Mouse (Mus musculus) neural tube, embryonic 14.5 days (tissue): ENCODE measurements at regions not wholly inside any gene's neighbourhood (a gene's known extent, or its start where the extent isn't known, plus 50 kb on each side); places are given as distances from the start of the nearest gene placed in this dataset.

Experiments
- ATAC-seq: fragments of 200-750 bp; cut with Nextera tagmentation; 2 replicates; pipeline ENCODE4 v1.8.0; 2017; ENCODE audit warnings: low read depth, mild to moderate bottlenecking, moderate TSS enrichment, moderate library complexity
- H3K27ac ChIP-seq: fragments of 300-500 bp; sonication (generic); 2 replicates; pipeline ENCODE4 v1.5.1; 2014; ENCODE audit warnings: low read depth, mild to moderate bottlenecking, control low read depth, low read length, moderate library complexity, mixed read lengths
- H3K27me3 ChIP-seq: fragments of 300-500 bp; sonication (generic); 2 replicates; pipeline ENCODE4 v1.6.1; 2014; ENCODE audit warnings: low read length; ENCODE audit not compliant: control insufficient read depth, insufficient read depth
- H3K36me3 ChIP-seq: fragments of 300-500 bp; sonication (generic); 2 replicates; pipeline ENCODE4 v1.6.1; 2014; ENCODE audit warnings: low read length, mixed read lengths; ENCODE audit not compliant: control insufficient read depth, insufficient read depth
- H3K4me1 ChIP-seq: fragments of 300-500 bp; sonication (generic); 2 replicates; pipeline ENCODE4 v1.6.1; 2014; ENCODE audit warnings: low read length; ENCODE audit not compliant: control insufficient read depth, insufficient read depth
- H3K4me2 ChIP-seq: fragments of 300-500 bp; sonication (generic); 2 replicates; pipeline ENCODE4 v1.6.1; 2014; ENCODE audit warnings: mild to moderate bottlenecking, low read depth, low read length, control low read depth
- H3K4me3 ChIP-seq: fragments of 300-500 bp; sonication (generic); 2 replicates; pipeline ENCODE4 v1.5.1; 2014; ENCODE audit warnings: low read depth, low read length, control low read depth, mixed read lengths
- H3K9ac ChIP-seq: fragments of 300-500 bp; sonication (generic); replicated peaks from 2 replicates; pipeline ENCODE4 v1.6.1; 2014; ENCODE audit warnings: low read depth, mild to moderate bottlenecking, control low read depth, low read length, mixed read lengths
- H3K9me3 ChIP-seq: fragments of 300-500 bp; sonication (generic); 2 replicates; pipeline ENCODE4 v1.6.1; 2016; ENCODE audit warnings: low read length; ENCODE audit not compliant: control insufficient read depth
- WGBS: fragments of 180-500 bp; shearing (Covaris S2); extraction: QIAGEN DNeasy Blood & Tissue Kit; methylation state at CpG from one replicate; pipeline ENCODE4 v1.1.7; 2014; 5-methylcytosine and 5-hydroxymethylcytosine counted together

DNA sequence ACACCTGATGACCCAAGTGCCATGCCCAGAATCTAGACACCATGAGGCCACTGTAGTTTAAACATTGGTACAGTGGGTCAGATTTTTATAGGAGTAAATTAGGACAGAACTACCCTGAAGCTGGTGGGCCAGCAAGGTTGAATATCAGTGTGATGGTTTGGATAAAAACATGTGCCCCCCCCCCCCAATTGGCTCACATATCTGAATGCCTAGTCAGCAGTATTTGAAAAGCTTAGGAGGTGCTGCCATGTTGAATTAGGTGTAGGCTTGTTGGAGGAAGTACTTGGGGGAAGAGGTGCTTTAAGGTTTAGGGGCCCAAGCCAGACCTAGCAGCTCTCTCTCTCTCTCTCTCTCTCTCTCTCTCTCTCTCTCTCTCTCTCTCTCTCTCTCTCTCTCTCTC is 66.2 kb upstream of the Klf3 start:
- Histone ChIP-seq H3K36me3 (no peaks in the 10 kb centered on the region), H3K4me3 (no peak overlapping the region), H3K4me2 (no peak overlapping the region), H3K27ac (no peak overlapping the region), H3K9ac (no peak overlapping the region), H3K27me3 (no peaks in the 10 kb centered on the region), H3K4me1 (peaks cover 7% of the 10 kb centered on the region; the same call in 1 of the 2 replicates), H3K9me3 (no peaks in the 10 kb centered on the region)
- no peak for ATAC-seq

DNA sequence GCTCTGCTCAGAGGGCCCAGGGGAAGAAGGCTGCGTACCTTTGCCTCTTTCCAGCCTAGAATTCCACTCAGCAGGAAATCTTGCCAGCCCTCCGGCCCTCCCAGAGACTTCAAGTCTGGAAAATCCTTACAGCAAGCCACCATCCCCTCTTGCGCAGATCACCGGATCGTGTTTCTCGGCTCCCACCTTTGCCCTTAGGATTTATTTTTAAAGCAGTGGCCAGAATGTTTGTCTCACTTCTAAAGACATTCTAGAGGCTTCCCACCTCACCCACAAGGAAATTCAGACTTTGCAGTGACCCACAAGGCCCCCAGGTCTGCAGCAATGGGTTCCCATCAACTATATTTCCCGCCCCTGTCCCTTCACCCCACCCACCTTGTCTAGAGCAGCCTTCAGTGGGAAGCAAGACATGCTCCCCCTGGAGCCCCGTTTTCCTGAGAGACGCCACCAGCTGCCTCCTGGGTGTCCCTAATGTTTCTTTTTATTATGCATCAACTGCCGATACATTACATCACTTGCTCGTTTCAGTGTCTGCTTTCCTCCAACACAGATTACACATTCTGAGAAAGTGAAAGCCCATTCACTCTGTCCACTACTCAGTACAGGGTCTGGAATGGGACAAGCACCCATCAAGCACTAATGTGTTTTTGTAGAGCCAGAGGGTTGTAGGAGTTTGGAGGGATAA is 65.0 kb upstream of the Klf3 start:
- WGBS = 12% methylated on average over 11 of the region's 11 CpGs
- Histone ChIP-seq H3K36me3 (no peaks in the 10 kb centered on the region), H3K4me3 (no peak overlapping the region), H3K27me3 (no peaks in the 10 kb centered on the region), H3K4me1 (peaks cover 7% of the 10 kb centered on the region; the same call in 1 of the 2 replicates), H3K9me3 (no peaks in the 10 kb centered on the region), H3K9ac (0 out of 2 replicates have a peak overlapping the region, but pooled peaks have one; percentile 7), H3K27ac (no peak overlapping the region), H3K4me2 (peak overlapping the region; percentile 26; the same call in 1 of the 2 replicates)
- no peak for ATAC-seq

DNA sequence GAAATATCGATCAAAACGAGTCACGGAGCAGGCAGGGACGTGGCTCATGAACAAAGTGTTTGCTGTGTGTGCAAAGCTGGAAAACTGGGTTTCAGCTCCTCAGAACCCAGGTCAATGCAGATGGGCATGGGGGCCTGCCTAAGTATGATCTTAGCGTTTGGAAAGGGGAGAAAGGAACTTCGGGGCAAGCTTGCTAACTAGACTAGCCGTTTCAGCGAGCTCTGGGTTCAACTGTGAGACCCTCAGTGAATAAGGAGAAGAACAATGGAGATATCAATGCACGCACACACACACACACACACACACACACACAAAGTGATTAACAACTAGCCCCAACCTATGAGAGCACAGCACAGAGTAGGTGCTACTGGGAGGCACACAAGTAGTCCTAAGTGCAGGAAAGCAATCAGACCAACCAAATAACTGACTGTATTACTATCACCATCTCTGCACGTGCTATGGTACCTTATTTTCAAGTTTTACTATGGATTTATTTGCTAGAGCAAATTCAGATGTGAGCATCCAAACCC is 64.3 kb upstream of the Klf3 start:
- Histone ChIP-seq H3K9me3 (no peaks in the 10 kb centered on the region), H3K27me3 (no peaks in the 10 kb centered on the region), H3K27ac (no peak overlapping the region), H3K4me3 (no peak overlapping the region), H3K4me1 (peaks cover 7% of the 10 kb centered on the region; the same call in 1 of the 2 replicates), H3K36me3 (no peaks in the 10 kb centered on the region), H3K9ac (no peak overlapping the region), H3K4me2 (peak overlapping the region; percentile 26; the same call in 1 of the 2 replicates)
- peak; percentile 54 for ATAC-seq
- 15% methylated on average over 10 of the region's 10 CpGs for WGBS

DNA sequence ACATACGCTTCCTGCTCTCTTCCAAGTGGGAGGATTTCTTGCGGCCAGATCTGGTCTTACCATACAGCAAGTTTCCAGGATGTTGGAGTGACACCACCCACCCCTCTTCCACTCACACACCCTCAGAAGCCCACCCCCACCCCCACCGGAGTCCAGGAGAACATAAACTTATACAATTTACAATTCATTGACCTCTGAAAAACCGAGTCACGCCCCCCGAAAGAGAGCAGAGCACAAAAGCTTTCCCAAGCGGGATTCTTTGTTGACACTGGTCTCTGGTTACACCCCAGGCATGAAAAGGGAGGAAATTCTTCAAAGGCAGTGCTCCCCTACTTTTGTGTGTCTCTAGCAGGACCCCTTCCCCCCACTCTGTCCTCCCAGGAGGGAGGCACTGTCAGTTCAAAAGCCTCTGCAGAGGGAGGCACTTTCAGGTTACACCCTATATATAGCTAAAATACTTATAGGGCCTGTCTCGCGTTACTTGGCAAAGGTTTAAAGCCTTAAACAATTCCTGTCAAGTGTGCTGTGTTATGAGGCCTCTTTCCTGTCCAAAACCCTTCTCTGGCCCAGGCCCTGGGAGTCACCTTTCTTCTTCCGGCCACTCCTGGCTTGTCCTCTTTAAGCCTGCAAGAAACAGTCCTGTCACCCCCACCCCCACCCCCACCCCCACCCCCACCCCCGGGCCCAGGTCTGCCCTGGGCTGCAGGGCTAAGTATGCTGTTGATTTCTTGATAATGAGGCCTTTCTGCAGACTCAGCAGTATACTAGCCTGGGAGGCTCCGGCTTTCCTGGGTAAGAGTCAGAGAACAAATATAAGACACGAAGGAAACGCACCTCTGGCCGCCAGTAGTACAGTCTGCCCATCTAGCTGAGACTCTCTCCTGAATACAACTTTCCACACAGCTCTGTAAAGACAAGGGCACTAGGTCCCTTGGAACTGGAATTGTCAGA is 63.6 kb upstream of the Klf3 start:
- peak; percentile 38; the same call in 1 of the 2 replicates for ATAC-seq
- WGBS = 6% methylated on average over 15 of the region's 15 CpGs
- Histone ChIP-seq H3K4me3 (no peak overlapping the region), H3K4me2 (no peak overlapping the region), H3K9me3 (no peaks in the 10 kb centered on the region), H3K36me3 (no peaks in the 10 kb centered on the region), H3K27me3 (no peaks in the 10 kb centered on the region), H3K4me1 (peaks cover 7% of the 10 kb centered on the region; the same call in 1 of the 2 replicates), H3K9ac (no peak overlapping the region), H3K27ac (no peak overlapping the region)

DNA sequence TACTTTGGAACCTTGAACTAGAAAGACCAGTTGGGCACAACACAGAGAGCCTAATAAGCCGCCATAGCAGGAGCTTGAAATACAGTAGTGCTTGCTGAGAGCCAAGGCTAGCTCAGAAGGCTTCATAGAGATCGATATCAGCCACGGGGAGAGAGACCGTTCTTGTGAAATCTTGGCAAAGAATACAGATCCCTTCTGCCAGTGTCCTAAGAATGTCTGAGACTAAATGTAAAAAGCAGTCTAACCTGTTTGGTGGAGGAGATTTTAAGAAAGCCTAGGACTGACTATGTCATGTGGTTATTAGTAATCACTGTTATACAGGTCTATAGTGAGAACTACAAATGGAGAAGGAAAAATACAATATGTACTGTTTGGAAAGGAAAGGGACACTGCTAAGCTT is 59.1 kb upstream of the Klf3 start:
- ATAC-seq = no peak
- Histone ChIP-seq H3K27me3 (no peaks in the 10 kb centered on the region), H3K9ac (no peak overlapping the region), H3K9me3 (no peaks in the 10 kb centered on the region), H3K4me3 (no peak overlapping the region), H3K4me1 (no peaks in the 10 kb centered on the region; the same call in 1 of the 2 replicates), H3K36me3 (no peaks in the 10 kb centered on the region), H3K4me2 (no peak overlapping the region), H3K27ac (no peak overlapping the region)
- 97% methylated on average over 4 of the region's 4 CpGs for WGBS

- Histone ChIP-seq H3K27ac (no peak overlapping the region), H3K4me3 (no peak overlapping the region), H3K9me3 (no peaks in the 10 kb centered on the region), H3K9ac (no peak overlapping the region), H3K36me3 (no peaks in the 10 kb centered on the region), H3K27me3 (no peaks in the 10 kb centered on the region), H3K4me2 (no peak overlapping the region), H3K4me1 (no peaks in the 10 kb centered on the region; the same call in 1 of the 2 replicates)
- ATAC-seq = no peak
- 94% methylated on average over 5 of the region's 5 CpGs for WGBS
Measured at GRCm38 (mm10) chr5:64744455-64744854, 58.7 kb upstream of the Klf3 start.

- Histone ChIP-seq H3K9me3 (no peaks in the 10 kb centered on the region), H3K27me3 (no peaks in the 10 kb centered on the region), H3K36me3 (no peaks in the 10 kb centered on the region), H3K4me2 (no peak overlapping the region), H3K4me1 (no peaks in the 10 kb centered on the region), H3K27ac (no peak overlapping the region), H3K9ac (no peak overlapping the region), H3K4me3 (no peak overlapping the region)
- WGBS = 43% methylated on average over 1 of the region's 1 CpGs
- no peak for ATAC-seq
Measured at GRCm38 (mm10) chr5:64747461-64747860, 55.7 kb upstream of the Klf3 start.

DNA sequence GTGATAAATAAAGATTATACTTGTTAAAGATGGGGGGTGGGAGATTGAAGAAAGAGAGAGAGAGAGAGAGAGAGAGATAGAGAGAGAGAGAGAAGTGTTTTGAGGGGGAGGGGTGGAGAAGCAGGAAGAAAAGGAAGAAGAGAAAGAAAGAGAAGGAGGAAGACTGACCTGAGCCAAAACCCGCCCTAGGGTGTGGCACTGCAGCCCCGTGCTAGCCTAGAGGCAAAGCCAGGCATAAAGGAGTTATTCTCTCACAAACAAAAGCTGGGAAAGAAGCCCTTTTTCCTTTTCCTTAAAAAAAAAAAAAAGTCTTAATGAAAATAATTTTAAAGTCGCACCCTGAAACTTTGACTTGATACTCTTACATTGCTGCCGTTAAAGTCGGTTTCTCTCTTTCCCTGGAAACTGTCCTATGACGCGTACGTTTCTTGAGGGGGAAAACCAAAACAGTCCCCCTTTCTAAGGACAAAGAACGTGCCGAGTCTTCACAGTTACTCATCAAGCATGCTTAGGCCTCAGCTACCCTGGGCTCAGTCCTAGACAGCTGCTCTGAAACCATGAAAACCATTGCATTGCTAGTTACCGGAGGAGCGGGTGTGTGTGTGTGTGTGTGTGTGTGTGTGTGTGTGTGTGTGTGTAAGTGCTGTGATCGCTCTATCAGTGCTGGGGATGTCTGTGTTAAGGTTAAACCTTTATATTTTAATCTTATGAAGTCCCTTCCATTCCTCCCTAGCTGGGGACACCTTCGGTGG is 53.6 kb upstream of the Klf3 start:
- WGBS = 75% methylated on average over 14 of the region's 14 CpGs
- no peaks in the 10 kb centered on the region for H3K27me3 ChIP-seq
- no peak for ATAC-seq
- no peaks in the 10 kb centered on the region for H3K4me1 ChIP-seq
- no peak overlapping the region for H3K4me3 ChIP-seq
- no peaks in the 10 kb centered on the region for H3K36me3 ChIP-seq
- H3K9ac ChIP-seq = no peak overlapping the region
- no peaks in the 10 kb centered on the region for H3K9me3 ChIP-seq
- no peak overlapping the region for H3K27ac ChIP-seq
- H3K4me2 ChIP-seq = no peak overlapping the region
